ENCODE assay signal across 10 mouse cellular contexts in genomic region chr9:45952890-45953289, GRCm38 (mm10). TPM values are rescaled to one million over a fixed set of nuclear protein-coding genes. Genes with fewer than 3 reads are reported as not detected.
DNase-seq lines count a peak whose midpoint lies in the region; ATAC-seq and TF ChIP-seq lines count a peak whose summit lies in the region.
"Had no signal": no experiment of that assay in that cellular context is flagged by ENCODE, and none has a peak within 500 bp of the region (broad histone marks: within the 10 kb centered on the region; RNA-seq: fewer than 3 reads in every experiment).

No protein-coding gene starts in this region.

- TF ChIP-seq CTCF in spleen, adult 2 months (IDR thresholded peaks at IDR 0.05; ENCODE audit: extremely low read depth, insufficient read depth, insufficient read length, insufficient replicate concordance): no peak

- H3K4me2 ChIP-seq in heart, embryonic 14.5 days (ENCODE audit: low read length): peak overlapping the region; percentile 85
- no peak overlapping the region for H3K4me2 ChIP-seq in intestine, embryonic 16.5 days (ENCODE audit: low read depth, low read length)
- peak overlapping the region; percentile 78; the same call in 1 of the 2 replicates for H3K4me2 ChIP-seq in stomach, embryonic 16.5 days (ENCODE audit: low read depth, low read length)

- no peaks in the 10 kb centered on the region for H3K27me3 ChIP-seq in heart, embryonic 14.5 days (ENCODE audit: control insufficient read depth, insufficient read depth, low read length)
- H3K27me3 ChIP-seq in spleen, adult 2 months (ENCODE audit: control insufficient read depth, insufficient read depth, low read length): no peaks in the 10 kb centered on the region
- H3K27me3 ChIP-seq in intestine, embryonic 16.5 days (replicated peaks; ENCODE audit: control insufficient read depth, insufficient read depth, low read length): no peaks in the 10 kb centered on the region
- H3K27me3 ChIP-seq in stomach, embryonic 16.5 days (ENCODE audit: control insufficient read depth, insufficient read depth, low read length): no peaks in the 10 kb centered on the region

- peaks cover 12 to 16% of the 10 kb centered on the region in 2 experiments for H3K4me1 ChIP-seq in heart, embryonic 14.5 days (ENCODE audit: control insufficient read depth in 2 of 2, insufficient read depth in 2 of 2, low read length in 2 of 2)
- H3K4me1 ChIP-seq in spleen, adult 2 months (ENCODE audit: control insufficient read depth, insufficient read depth, insufficient read length): peaks cover 7% of the 10 kb centered on the region; the same call in 1 of the 2 replicates
- peaks cover 15% of the 10 kb centered on the region for H3K4me1 ChIP-seq in intestine, embryonic 16.5 days (ENCODE audit: control insufficient read depth, insufficient read depth, low read length)
- peaks cover 16% of the 10 kb centered on the region for H3K4me1 ChIP-seq in stomach, embryonic 16.5 days (ENCODE audit: control insufficient read depth, insufficient read depth, low read length)

- H3K9ac ChIP-seq in heart, embryonic 14.5 days (ENCODE audit: low read length): peak overlapping the region; percentile 88; the same call in 1 of the 2 replicates
- H3K9ac ChIP-seq in intestine, embryonic 16.5 days (ENCODE audit: low read depth, low read length): peak overlapping the region; percentile 36
- H3K9ac ChIP-seq in stomach, embryonic 16.5 days (ENCODE audit: low read length): peak overlapping the region; percentile 91

- DNase-seq in heart, postnatal 36 days: no peak
- no peak for DNase-seq in spleen, adult 2 months (ENCODE audit: low read depth in 1 of 2, low spot score in 2 of 2)
- DNase-seq in spleen, postnatal 14 days (ENCODE audit: low spot score in 2 of 2): no peak
- no peak for DNase-seq in adrenal gland, postnatal 36 days
- no peak for DNase-seq in natural killer cell, adult 2 months (ENCODE audit: low spot score in 2 of 2)
- DNase-seq: kidney, postnatal 25 days had no signal

- no peak for TF ChIP-seq POLR2A in spleen, adult 2 months (IDR thresholded peaks at IDR 0.05; ENCODE audit: low read depth, low read length)

- no peaks in the 10 kb centered on the region for H3K9me3 ChIP-seq in heart, embryonic 14.5 days (ENCODE audit: control insufficient read depth, low read length)
- no peaks in the 10 kb centered on the region for H3K9me3 ChIP-seq in intestine, embryonic 16.5 days (ENCODE audit: control insufficient read depth, low read length)
- H3K9me3 ChIP-seq in stomach, embryonic 16.5 days (replicated peaks; ENCODE audit: control insufficient read depth, low read length): no peaks in the 10 kb centered on the region

- H3K36me3 ChIP-seq in heart, embryonic 14.5 days (ENCODE audit: control insufficient read depth, insufficient read depth, low read length): peaks cover 51% of the 10 kb centered on the region
- peaks cover 20% of the 10 kb centered on the region for H3K36me3 ChIP-seq in spleen, adult 2 months (ENCODE audit: control insufficient read depth, insufficient read depth, low read length)
- peaks cover 3% of the 10 kb centered on the region; the same call in 1 of the 2 replicates for H3K36me3 ChIP-seq in intestine, embryonic 16.5 days (ENCODE audit: control insufficient read depth, insufficient read depth, low read length)
- H3K36me3 ChIP-seq in stomach, embryonic 16.5 days (ENCODE audit: control insufficient read depth, insufficient read depth, low read length): 0 out of 2 replicates have a peak, but pooled peaks cover 5% of the 10 kb centered on the region

- no peak overlapping the region for H3K27ac ChIP-seq in heart, embryonic 14.5 days (replicated peaks in 1 of 2; ENCODE audit: control insufficient read depth in 1 of 2, insufficient read depth in 1 of 2, low read depth in 2 of 2, low read length in 2 of 2)
- no peak overlapping the region for H3K27ac ChIP-seq in spleen, adult 2 months (ENCODE audit: insufficient read depth, low read length)
- H3K27ac ChIP-seq in intestine, embryonic 16.5 days (ENCODE audit: low read length): no peak overlapping the region
- no peak overlapping the region for H3K27ac ChIP-seq in stomach, embryonic 16.5 days (ENCODE audit: low read length)

- H3K4me3 ChIP-seq in heart, embryonic 14.5 days (ENCODE audit: control insufficient read depth in 1 of 2, insufficient read depth in 1 of 2, low read depth in 1 of 2, low read length in 2 of 2): no peak overlapping the region
- H3K4me3 ChIP-seq in spleen, adult 2 months (ENCODE audit: extremely low read depth, insufficient read depth, insufficient read length): peak overlapping the region; percentile 4; the same call in 1 of the 2 replicates
- no peak overlapping the region for H3K4me3 ChIP-seq in intestine, embryonic 16.5 days (ENCODE audit: low read length)
- H3K4me3 ChIP-seq in stomach, embryonic 16.5 days (replicated peaks; ENCODE audit: low read length): peak overlapping the region; percentile 76; the same call in 1 of the 2 replicates

- intact Hi-C loops in heart, postnatal 36 days (cut with DNase I): no loop called here

- ATAC-seq in heart, embryonic 14.5 days (ENCODE audit: insufficient number of reproducible peaks, insufficient read depth, low FRiP score, low read depth): no peak
- ATAC-seq in intestine, embryonic 16.5 days: no peak
- no peak for ATAC-seq in stomach, embryonic 16.5 days (ENCODE audit: insufficient read depth, low FRiP score)
- ATAC-seq: forebrain, embryonic 14.5 days had no signal

- 83% methylated on average over 7 of the region's 7 CpGs for WGBS in heart, embryonic 14.5 days
- 81% methylated on average over 7 of the region's 7 CpGs for WGBS in spleen, adult 2 months
- 91% methylated on average over 7 of the region's 7 CpGs for WGBS in intestine, embryonic 16.5 days
- WGBS in stomach, embryonic 16.5 days: 82% methylated on average over 7 of the region's 7 CpGs

RNA-seq across cellular contexts. Expression of gene Sidt2, which starts 2.2 kb away (rescaled TPM):
- polyA plus RNA-seq in heart, embryonic 14.5 days (2014; fragmentation: Nextera tagmentation; extraction: Ambion mirVana): 36.5 and 43.9 TPM in 2 replicates
- 10 to 100 TPM; 79.7 to 89.1 TPM for total RNA-seq in heart, postnatal 36 days (2021)
- polyA plus RNA-seq in spleen, adult 2 months (2012; rRNA removed): 322 and 583 TPM in 2 replicates
- polyA plus RNA-seq in intestine, embryonic 16.5 days (2015; fragmentation: Nextera tagmentation; extraction: Ambion mirVana): 33.4 and 37.2 TPM in 2 replicates
- polyA plus RNA-seq in stomach, embryonic 16.5 days (2015; fragmentation: Nextera tagmentation; extraction: Ambion mirVana): 40.9 and 41.7 TPM in 2 replicates
- 100 to 1,000 TPM; 161 to 261 TPM for total RNA-seq in adrenal gland, postnatal 36 days (2021)

RNA-seq across cellular contexts. Expression of gene Tagln, which starts 17.0 kb away (rescaled TPM):
- 122 and 143 TPM in 2 replicates for polyA plus RNA-seq in heart, embryonic 14.5 days (2014; fragmentation: Nextera tagmentation; extraction: Ambion mirVana)
- 10 to 100 TPM; 71.4 TPM for total RNA-seq in heart, postnatal 36 days (2021)
- 103 and 140 TPM in 2 replicates for polyA plus RNA-seq in spleen, adult 2 months (2012; rRNA removed)
- 390 and 404 TPM in 2 replicates for polyA plus RNA-seq in intestine, embryonic 16.5 days (2015; fragmentation: Nextera tagmentation; extraction: Ambion mirVana)
- polyA plus RNA-seq in stomach, embryonic 16.5 days (2015; fragmentation: Nextera tagmentation; extraction: Ambion mirVana): 572 and 707 TPM in 2 replicates
- 100 to 1,000 TPM in 1 of 2 experiments, 10 to 100 TPM in 1; 90.4 to 182 TPM for total RNA-seq in adrenal gland, postnatal 36 days (2021)

RNA-seq across cellular contexts. Expression of gene Rnf214, which starts 46.2 kb away (rescaled TPM):
- polyA plus RNA-seq in heart, embryonic 14.5 days (2014; fragmentation: Nextera tagmentation; extraction: Ambion mirVana): 42.9 and 45.5 TPM in 2 replicates
- 10 to 100 TPM; 35.1 to 36.0 TPM for total RNA-seq in heart, postnatal 36 days (2021)
- polyA plus RNA-seq in spleen, adult 2 months (2012; rRNA removed): 7.7 and 9.6 TPM in 2 replicates
- polyA plus RNA-seq in intestine, embryonic 16.5 days (2015; fragmentation: Nextera tagmentation; extraction: Ambion mirVana): 35.2 and 36.0 TPM in 2 replicates
- polyA plus RNA-seq in stomach, embryonic 16.5 days (2015; fragmentation: Nextera tagmentation; extraction: Ambion mirVana): 34.5 and 39.8 TPM in 2 replicates
- 10 to 100 TPM; 42.5 to 46.6 TPM for total RNA-seq in adrenal gland, postnatal 36 days (2021)

RNA-seq across cellular contexts. Expression of gene Pcsk7, which starts 46.6 kb away (rescaled TPM):
- 12.1 and 13.5 TPM in 2 replicates for polyA plus RNA-seq in heart, embryonic 14.5 days (2014; fragmentation: Nextera tagmentation; extraction: Ambion mirVana)
- 10 to 100 TPM; 13.5 to 15.6 TPM for total RNA-seq in heart, postnatal 36 days (2021)
- 23.8 and 28.9 TPM in 2 replicates for polyA plus RNA-seq in spleen, adult 2 months (2012; rRNA removed)
- polyA plus RNA-seq in intestine, embryonic 16.5 days (2015; fragmentation: Nextera tagmentation; extraction: Ambion mirVana): 22.2 and 23.8 TPM in 2 replicates
- 25.3 and 26.9 TPM in 2 replicates for polyA plus RNA-seq in stomach, embryonic 16.5 days (2015; fragmentation: Nextera tagmentation; extraction: Ambion mirVana)
- 10 to 100 TPM; 26.9 to 28.6 TPM for total RNA-seq in adrenal gland, postnatal 36 days (2021)

RNA-seq across cellular contexts. Expression of gene Pafah1b2, which starts 59.6 kb away (rescaled TPM):
- polyA plus RNA-seq in heart, embryonic 14.5 days (2014; fragmentation: Nextera tagmentation; extraction: Ambion mirVana): 141 and 148 TPM in 2 replicates
- 10 to 100 TPM; 48.1 to 50.0 TPM for total RNA-seq in heart, postnatal 36 days (2021)
- polyA plus RNA-seq in spleen, adult 2 months (2012; rRNA removed): 10.3 and 12.1 TPM in 2 replicates
- 123 and 137 TPM in 2 replicates for polyA plus RNA-seq in intestine, embryonic 16.5 days (2015; fragmentation: Nextera tagmentation; extraction: Ambion mirVana)
- 143 and 152 TPM in 2 replicates for polyA plus RNA-seq in stomach, embryonic 16.5 days (2015; fragmentation: Nextera tagmentation; extraction: Ambion mirVana)
- total RNA-seq in adrenal gland, postnatal 36 days (2021): 100 to 1,000 TPM; 148 to 173 TPM

Comparison
In these comparisons a context has a peak if more than half of its experiments do, and no peak if none do; other contexts are left out.
1. H3K4me3 ChIP-seq: peak in spleen, adult 2 months (single experiment) and stomach, embryonic 16.5 days (single experiment); none in heart, embryonic 14.5 days (0 of 2) and intestine, embryonic 16.5 days (single experiment).
2. H3K9ac ChIP-seq: peak in every context shown above with its lines; median percentile 91 in stomach, embryonic 16.5 days; 88 in heart, embryonic 14.5 days; 36 in intestine, embryonic 16.5 days.